Mouse (Mus musculus) MEL (cell line): ENCODE measurements around the gene Ehmt2.

Experiments
- CHD2 ChIP-seq: IDR thresholded peaks from 2 replicates; pipeline ENCODE4 v1.6.1; 2011; ENCODE audit warnings: low read length, improper control_type of control experiment
- CTCF ChIP-seq, 3 experiments: IDR thresholded peaks in 2 of 3; conservative IDR thresholded peaks in 1 of 3; 2 replicates each; pipeline ENCODE4 v1.5.1; 2011 to 2012; ENCODE audit warnings: low read length in 3 of 3, low read depth in 2 of 3, mild to moderate bottlenecking in 2 of 3, improper control_type of control experiment in 1 of 3, inconsistent platforms in 1 of 3, mixed read lengths in 1 of 3, moderate library complexity in 1 of 3; ENCODE audit not compliant: control insufficient read depth in 1 of 3, insufficient read depth in 1 of 3, poor library complexity in 1 of 3, severe bottlenecking in 1 of 3
- ELF1 ChIP-seq: IDR thresholded peaks from 2 replicates; pipeline ENCODE4 v1.6.1; 2014; ENCODE audit warnings: low read depth, mild to moderate bottlenecking, inconsistent platforms, low read length, improper control_type of control experiment, moderate library complexity
- ETS1 ChIP-seq: IDR thresholded peaks from 2 replicates; pipeline ENCODE4 v1.6.1; 2012; ENCODE audit warnings: low read depth, mild to moderate bottlenecking, inconsistent platforms, low read length, improper control_type of control experiment, moderate library complexity
- MEF2A ChIP-seq: IDR thresholded peaks from 2 replicates; pipeline ENCODE4 v1.6.1; 2014; ENCODE audit warnings: low read depth, mild to moderate bottlenecking, inconsistent platforms, low read length, improper control_type of control experiment; ENCODE audit not compliant: poor library complexity, insufficient replicate concordance, severe bottlenecking; ENCODE audit errors: extremely low read depth
- MYB ChIP-seq: IDR thresholded peaks from 2 replicates; pipeline ENCODE4 v1.6.1; 2011; ENCODE audit warnings: mild to moderate bottlenecking, low read depth, low read length, improper control_type of control experiment
- NELFE ChIP-seq: IDR thresholded peaks from 2 replicates; pipeline ENCODE4 v1.6.1; 2011; ENCODE audit warnings: low read depth, low read length, improper control_type of control experiment
- POLR2A ChIP-seq, 2 experiments: IDR thresholded peaks; 2 replicates each; pipeline ENCODE4 v1.6.1; 2011 to 2012; ENCODE audit warnings: low read length in 2 of 2, mild to moderate bottlenecking in 2 of 2, control low read depth in 1 of 2, improper control_type of control experiment in 1 of 2, low read depth in 1 of 2, moderate library complexity in 1 of 2; ENCODE audit not compliant: control insufficient read depth in 1 of 2, insufficient read depth in 1 of 2, poor library complexity in 1 of 2
- POLR2AphosphoS2 ChIP-seq: IDR thresholded peaks from 2 replicates; pipeline ENCODE4 v1.6.1; 2011; ENCODE audit warnings: low read length, improper control_type of control experiment
- TAL1 ChIP-seq: IDR thresholded peaks from 2 replicates; pipeline ENCODE4 v1.6.1; 2012; ENCODE audit warnings: mild to moderate bottlenecking, inconsistent platforms, low read length, moderate library complexity, mixed read lengths
- TCF12 ChIP-seq: IDR thresholded peaks from 2 replicates; pipeline ENCODE4 v1.6.1; 2014; ENCODE audit warnings: low read depth, mild to moderate bottlenecking, inconsistent platforms, low read length, improper control_type of control experiment, moderate library complexity
- ZKSCAN1 ChIP-seq: IDR thresholded peaks from 2 replicates; pipeline ENCODE4 v1.6.1; 2012; ENCODE audit warnings: low read depth, mild to moderate bottlenecking, inconsistent platforms, low read length, improper control_type of control experiment, moderate library complexity

DNA sequence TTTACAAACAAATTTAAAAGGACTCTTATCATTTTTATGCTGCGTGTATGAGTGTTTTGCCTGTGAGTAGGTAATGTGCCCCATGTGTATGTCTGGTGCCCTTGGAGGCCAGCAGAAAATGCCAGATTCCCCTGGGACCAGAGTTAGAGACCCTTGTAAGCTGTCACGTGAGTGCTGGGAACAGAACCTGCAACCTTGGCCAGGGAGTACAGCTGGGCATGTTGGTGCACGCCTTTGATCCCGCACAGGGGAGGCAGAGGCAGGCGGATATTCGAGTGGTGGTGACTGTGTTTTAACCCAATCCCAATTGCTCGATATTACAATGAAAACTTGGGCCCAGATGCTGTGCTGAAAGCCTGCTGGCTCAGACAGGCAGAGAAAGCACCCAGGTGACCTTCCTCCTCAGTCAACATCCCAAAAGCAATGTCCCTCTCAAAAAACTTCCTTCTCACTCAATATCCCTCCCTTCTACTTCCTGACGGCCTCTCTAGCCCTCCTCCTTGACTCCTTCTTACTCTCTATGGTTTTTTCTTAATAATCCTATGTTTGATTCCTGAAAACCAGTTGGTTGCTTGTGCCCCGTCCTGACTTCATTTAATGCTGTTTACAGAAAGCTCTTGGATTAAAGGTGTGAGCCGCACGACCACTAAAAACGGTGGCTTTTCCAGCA is 8.1 kb upstream of the Ehmt2 start:
- no peak for TF ChIP-seq CTCF (IDR thresholded peaks at IDR 0.05 in 2 of 3, conservative IDR thresholded peaks at IDR 0.05 in 1 of 3; ENCODE audit: control insufficient read depth in 1 of 3, insufficient read depth in 1 of 3, low read depth in 2 of 3, low read length in 3 of 3, poor library complexity in 1 of 3, severe bottlenecking in 1 of 3)
- no peak for TF ChIP-seq TAL1
- TF ChIP-seq POLR2AphosphoS2 = no peak
- no peak for TF ChIP-seq ELF1
- no peak for TF ChIP-seq NELFE
- TF ChIP-seq ETS1 = no peak
- no peak for TF ChIP-seq TCF12
- no peak for TF ChIP-seq POLR2A (IDR thresholded peaks at IDR 0.05; ENCODE audit: control insufficient read depth in 1 of 2, insufficient read depth in 1 of 2, low read depth in 1 of 2, low read length in 2 of 2, poor library complexity in 1 of 2)
- TF ChIP-seq CHD2 = no peak
- no peak for TF ChIP-seq ZKSCAN1
- no peak for TF ChIP-seq MYB
- TF ChIP-seq MEF2A = no peak
